Mouse (Mus musculus) E14TG2a.4 (cell line): ENCODE data around the gene Gjc1.
A peak's percentile ranks its signal among the peaks of the same experiment; 100 is the strongest.

Source experiments
- H3K27me3 ChIP-seq: 2 replicates; pipeline ENCODE4 v1.6.1; 2014; ENCODE audit warnings: low read length, control low read depth; ENCODE audit not compliant: insufficient read depth
- H3K36me3 ChIP-seq: 2 replicates; pipeline ENCODE4 v1.6.1; 2014; ENCODE audit warnings: low read length, control low read depth; ENCODE audit not compliant: insufficient read depth
- H3K4me1 ChIP-seq: replicated peaks from 2 replicates; pipeline ENCODE4 v1.6.1; 2014; ENCODE audit warnings: low read depth, low read length, control low read depth
- H3K4me3 ChIP-seq: replicated peaks from 2 replicates; pipeline ENCODE4 v1.5.1; 2014; ENCODE audit warnings: mild to moderate bottlenecking, low read length
- H3K9me3 ChIP-seq: 2 replicates; pipeline ENCODE4 v1.6.1; 2014; ENCODE audit warnings: low read length, control low read depth
- CTCF ChIP-seq: conservative IDR thresholded peaks from 2 replicates; pipeline ENCODE4 v1.5.1; 2014; ENCODE audit warnings: low read length
- NANOG ChIP-seq: IDR thresholded peaks from 2 replicates; pipeline ENCODE4 v1.6.1; 2014; ENCODE audit warnings: borderline replicate concordance, low read length, mixed read lengths
- POU5F1 ChIP-seq: IDR thresholded peaks from 2 replicates; pipeline ENCODE4 v1.6.1; 2014; ENCODE audit warnings: low read length, borderline replicate concordance

Gene Gjc1

GRCm38 (mm10) chr11:102779081-102779638 lies 40.3 kb downstream of the Gjc1 start:
- TF ChIP-seq POU5F1: no peak
- TF ChIP-seq CTCF: no peak
- no peak for TF ChIP-seq NANOG
- H3K4me3 ChIP-seq: no peak overlapping the region

GRCm38 (mm10) chr11:102778597-102778996 lies 40.9 kb downstream of the Gjc1 start:
- Histone ChIP-seq H3K36me3 (no peaks in the 10 kb centered on the region), H3K4me3 (no peak overlapping the region), H3K27me3 (peaks cover 50% of the 10 kb centered on the region), H3K9me3 (peaks cover 11% of the 10 kb centered on the region), H3K4me1 (peaks cover 60% of the 10 kb centered on the region)
- TF ChIP-seq CTCF (no peak), NANOG (no peak), POU5F1 (no peak)

More at GRCm38 (mm10) chr11:102779081-102779638, 40.3 kb downstream of the Gjc1 start:
- H3K27me3 ChIP-seq: peaks cover 49% of the 10 kb centered on the region
- H3K9me3 ChIP-seq: peaks cover 11% of the 10 kb centered on the region
- no peaks in the 10 kb centered on the region for H3K36me3 ChIP-seq
- peaks cover 66% of the 10 kb centered on the region for H3K4me1 ChIP-seq

GRCm38 (mm10) chr11:102778165-102778564 lies 41.3 kb downstream of the Gjc1 start:
- Histone ChIP-seq H3K9me3 (peaks cover 11% of the 10 kb centered on the region), H3K27me3 (peaks cover 48% of the 10 kb centered on the region), H3K36me3 (no peaks in the 10 kb centered on the region), H3K4me3 (peak overlapping the region; percentile 75), H3K4me1 (peaks cover 56% of the 10 kb centered on the region)
- TF ChIP-seq POU5F1: no peak
- TF ChIP-seq NANOG: no peak
- TF ChIP-seq CTCF: no peak

- Histone ChIP-seq H3K27me3 (peaks cover 46% of the 10 kb centered on the region), H3K4me1 (peaks cover 60% of the 10 kb centered on the region), H3K4me3 (peak overlapping the region; percentile 75), H3K36me3 (no peaks in the 10 kb centered on the region), H3K9me3 (peaks cover 11% of the 10 kb centered on the region)
- TF ChIP-seq POU5F1 (no peak), CTCF (peak; percentile 16; the same call in 1 of the 2 replicates), NANOG (no peak)
Measured at GRCm38 (mm10) chr11:102777598-102777997, 41.9 kb downstream of the Gjc1 start.

GRCm38 (mm10) chr11:102774621-102775141 lies 44.8 kb downstream of the Gjc1 start:
- no peak for TF ChIP-seq CTCF
- no peak for TF ChIP-seq POU5F1
- no peak for TF ChIP-seq NANOG
- Histone ChIP-seq H3K27me3 (peaks cover 45% of the 10 kb centered on the region), H3K9me3 (peaks cover 11% of the 10 kb centered on the region), H3K4me1 (peaks cover 71% of the 10 kb centered on the region), H3K4me3 (peak overlapping the region; percentile 86), H3K36me3 (no peaks in the 10 kb centered on the region)

GRCm38 (mm10) chr11:102773713-102774611 lies 45.5 kb downstream of the Gjc1 start:
- peak overlapping the region; percentile 86 for H3K4me3 ChIP-seq
- no peaks in the 10 kb centered on the region for H3K36me3 ChIP-seq
- TF ChIP-seq POU5F1 (no peak), CTCF (peak; percentile 94)
- peaks cover 46% of the 10 kb centered on the region for H3K27me3 ChIP-seq
- peaks cover 71% of the 10 kb centered on the region for H3K4me1 ChIP-seq
- peaks cover 11% of the 10 kb centered on the region for H3K9me3 ChIP-seq

GRCm38 (mm10) chr11:102772771-102773700 lies 46.5 kb downstream of the Gjc1 start:
- Histone ChIP-seq H3K27me3 (peaks cover 43% of the 10 kb centered on the region), H3K4me1 (peaks cover 71% of the 10 kb centered on the region), H3K9me3 (peaks cover 11% of the 10 kb centered on the region), H3K36me3 (no peaks in the 10 kb centered on the region), H3K4me3 (no peak overlapping the region)
- TF ChIP-seq POU5F1 (no peak), CTCF (no peak), NANOG (no peak)

- TF ChIP-seq NANOG: no peak
- no peak for TF ChIP-seq POU5F1
- no peak for TF ChIP-seq CTCF
- peaks cover 39% of the 10 kb centered on the region for H3K27me3 ChIP-seq
- no peak overlapping the region for H3K4me3 ChIP-seq
Measured at GRCm38 (mm10) chr11:102771916-102772714, 47.4 kb downstream of the Gjc1 start.

More at GRCm38 (mm10) chr11:102771916-102772714, 47.4 kb downstream of the Gjc1 start:
- Histone ChIP-seq H3K4me1 (peaks cover 73% of the 10 kb centered on the region), H3K9me3 (peaks cover 7% of the 10 kb centered on the region), H3K36me3 (no peaks in the 10 kb centered on the region)
